Mouse (Mus musculus): Measurements from ENCODE around the gene Btbd9. TPM values are rescaled to one million over a fixed set of nuclear protein-coding genes. Genes with fewer than 3 reads are reported as not detected.

Btbd9 gene
- polyA plus RNA-seq, 1 experiment from 2014 or later, result 79.2 TPM

DNA sequence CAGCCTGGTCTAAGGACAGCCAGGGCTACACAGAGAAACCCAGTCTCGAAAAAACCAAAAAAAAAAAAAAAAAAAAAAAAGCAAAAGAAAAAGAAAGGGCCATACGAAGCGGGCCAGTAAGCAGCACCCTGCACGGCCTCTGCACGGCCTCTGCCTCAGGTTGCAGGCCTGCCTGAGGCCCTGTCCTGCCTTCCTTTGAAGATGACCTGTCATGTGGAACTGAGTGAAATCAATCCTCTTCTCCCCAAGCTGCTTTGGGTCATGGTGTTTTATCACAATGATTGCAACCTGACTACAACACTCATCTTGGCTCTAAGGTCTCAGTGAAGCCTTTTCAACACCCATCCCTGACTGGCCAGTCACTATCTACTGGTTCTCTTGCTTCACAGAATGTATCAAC is 323.3 kb downstream of the Btbd9 start:
- WGBS, result 48% methylated on average over 5 of the region's 5 CpGs
- no peak overlapping the region for H3K9ac ChIP-seq
- H3K27ac ChIP-seq, result no peak overlapping the region
- no peak for ATAC-seq (ENCODE audit: insufficient number of reproducible peaks, insufficient read depth, low FRiP score, low TSS enrichment, low read depth)
- no peak overlapping the region for H3K4me3 ChIP-seq
- H3K4me2 ChIP-seq, result no peak overlapping the region
- H3K9me3 ChIP-seq, result no peaks in the 10 kb centered on the region
- no peaks in the 10 kb centered on the region for H3K27me3 ChIP-seq
- no peaks in the 10 kb centered on the region for H3K36me3 ChIP-seq
- H3K4me1 ChIP-seq, result peaks cover 26% of the 10 kb centered on the region

DNA sequence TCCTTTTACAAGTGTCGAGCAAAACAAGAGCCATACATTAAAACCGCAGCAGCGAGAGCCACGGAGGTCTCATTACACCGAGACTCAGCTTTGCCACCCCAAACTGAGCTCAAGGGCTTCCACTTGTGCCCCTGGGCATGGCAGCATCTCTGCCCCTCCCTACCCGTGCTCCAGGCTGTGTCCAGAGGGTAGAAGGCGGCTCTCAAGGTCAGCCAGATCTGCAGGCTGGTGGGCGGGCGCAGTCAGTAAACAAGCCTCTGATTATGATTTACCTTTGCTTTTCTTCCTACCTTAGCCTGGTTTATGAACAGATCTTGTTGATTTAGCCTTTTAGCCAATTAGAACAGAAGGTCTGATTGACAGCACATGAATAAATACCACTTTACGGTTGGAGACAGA is 331.0 kb downstream of the Btbd9 start:
- H3K4me3 ChIP-seq, result no peak overlapping the region
- WGBS, result 51% methylated on average over 10 of the region's 10 CpGs
- H3K9ac ChIP-seq, result no peak overlapping the region
- no peaks in the 10 kb centered on the region for H3K36me3 ChIP-seq
- no peaks in the 10 kb centered on the region for H3K9me3 ChIP-seq
- H3K4me1 ChIP-seq, result peaks cover 42% of the 10 kb centered on the region
- no peak overlapping the region for H3K4me2 ChIP-seq
- no peaks in the 10 kb centered on the region for H3K27me3 ChIP-seq
- no peak for ATAC-seq (ENCODE audit: insufficient number of reproducible peaks, insufficient read depth, low FRiP score, low TSS enrichment, low read depth)
- no peak overlapping the region for H3K27ac ChIP-seq

DNA sequence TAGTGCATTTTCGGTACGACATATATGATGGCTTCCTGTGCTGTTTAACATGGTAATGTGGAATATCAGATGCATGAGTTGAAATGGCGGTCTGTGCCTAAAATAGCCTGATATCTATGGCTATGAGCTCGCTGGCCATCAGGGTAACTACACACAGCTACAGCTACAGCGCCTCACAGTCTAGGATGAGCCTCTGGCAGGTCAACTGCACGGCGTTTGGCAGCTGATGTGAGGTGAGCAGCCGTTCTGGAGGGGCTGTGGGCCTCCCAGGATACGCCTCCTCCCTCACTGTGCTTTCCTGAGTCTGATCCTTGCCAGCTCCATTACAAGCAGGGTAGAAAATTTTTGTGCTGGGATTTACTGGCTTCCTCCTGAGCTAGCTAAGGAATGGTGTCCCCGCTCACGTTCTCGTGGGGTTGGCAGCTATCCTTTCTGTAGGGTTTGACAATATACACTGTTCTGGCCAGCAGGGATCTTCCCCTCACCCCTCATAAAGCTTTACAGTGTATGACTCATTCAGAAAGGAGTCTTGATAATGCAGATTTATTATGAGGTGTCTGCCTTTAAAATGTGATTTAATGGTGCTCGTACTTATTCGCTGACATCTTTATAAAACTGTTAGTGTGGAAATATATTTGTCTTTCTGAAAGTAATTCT is 331.5 kb downstream of the Btbd9 start:
- H3K4me3 ChIP-seq, result no peak overlapping the region
- peaks cover 46% of the 10 kb centered on the region for H3K4me1 ChIP-seq
- WGBS, result 66% methylated on average over 14 of the region's 14 CpGs
- H3K4me2 ChIP-seq, result no peak overlapping the region
- H3K36me3 ChIP-seq, result no peaks in the 10 kb centered on the region
- no peak for ATAC-seq (ENCODE audit: insufficient number of reproducible peaks, insufficient read depth, low FRiP score, low TSS enrichment, low read depth)
- H3K27ac ChIP-seq, result no peak overlapping the region
- H3K9me3 ChIP-seq, result no peaks in the 10 kb centered on the region
- no peaks in the 10 kb centered on the region for H3K27me3 ChIP-seq
- H3K9ac ChIP-seq, result no peak overlapping the region

DNA sequence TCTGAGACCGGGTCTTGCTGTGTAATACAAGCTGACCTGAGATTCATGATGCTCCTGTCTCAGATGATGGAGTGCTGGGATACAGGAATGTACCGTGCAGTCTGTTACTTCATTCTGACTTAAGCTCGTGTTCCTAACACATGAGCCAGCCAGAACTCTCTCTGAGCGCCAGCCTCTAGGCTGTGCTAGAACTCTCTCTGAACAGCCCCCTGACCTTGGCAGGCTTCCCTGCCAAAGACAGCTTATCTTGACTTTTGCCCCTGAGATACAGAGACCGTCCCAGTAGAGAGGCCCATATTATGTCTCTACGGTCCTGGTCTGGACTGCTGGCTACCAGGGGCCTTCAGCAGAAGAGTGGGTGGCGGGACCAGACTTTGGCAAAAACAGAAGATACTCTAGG is 332.7 kb downstream of the Btbd9 start:
- H3K4me3 ChIP-seq, result no peak overlapping the region
- no peaks in the 10 kb centered on the region for H3K27me3 ChIP-seq
- 82% methylated on average over 7 of the region's 7 CpGs for WGBS
- no peak overlapping the region for H3K27ac ChIP-seq
- H3K9me3 ChIP-seq, result no peaks in the 10 kb centered on the region
- no peaks in the 10 kb centered on the region for H3K36me3 ChIP-seq
- H3K4me2 ChIP-seq, result no peak overlapping the region
- H3K4me1 ChIP-seq, result peaks cover 54% of the 10 kb centered on the region
- no peak for ATAC-seq (ENCODE audit: insufficient number of reproducible peaks, insufficient read depth, low FRiP score, low TSS enrichment, low read depth)
- no peak overlapping the region for H3K9ac ChIP-seq

DNA sequence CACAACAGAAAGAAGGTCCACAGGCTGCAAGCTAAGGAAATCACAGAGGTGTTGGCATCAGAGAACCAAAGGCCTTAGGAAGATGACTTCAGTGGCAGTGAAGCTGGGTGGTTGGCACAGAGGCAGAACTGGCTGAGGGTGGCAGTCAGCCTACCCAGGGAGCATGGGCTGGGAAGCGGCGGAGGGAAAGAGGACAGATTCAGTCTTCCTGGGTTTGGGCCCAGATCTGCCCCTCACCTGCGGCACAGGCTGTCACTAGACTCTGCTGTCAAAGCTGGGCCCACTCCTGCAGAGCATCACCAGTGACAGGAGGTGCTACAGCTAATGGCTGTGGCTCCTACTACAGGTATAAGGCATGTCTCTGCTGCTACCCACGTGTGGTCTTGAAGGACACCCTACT is 333.6 kb downstream of the Btbd9 start:
- no peak overlapping the region for H3K4me3 ChIP-seq
- no peak overlapping the region for H3K9ac ChIP-seq
- no peak overlapping the region for H3K4me2 ChIP-seq
- no peaks in the 10 kb centered on the region for H3K36me3 ChIP-seq
- 90% methylated on average over 4 of the region's 4 CpGs for whole genome bisulfite sequencing
- H3K27me3 ChIP-seq, result no peaks in the 10 kb centered on the region
- no peaks in the 10 kb centered on the region for H3K9me3 ChIP-seq
- no peak overlapping the region for H3K27ac ChIP-seq
- ATAC-seq (ENCODE audit: insufficient number of reproducible peaks, insufficient read depth, low FRiP score, low TSS enrichment, low read depth), result no peak
- H3K4me1 ChIP-seq, result peaks cover 54% of the 10 kb centered on the region

DNA sequence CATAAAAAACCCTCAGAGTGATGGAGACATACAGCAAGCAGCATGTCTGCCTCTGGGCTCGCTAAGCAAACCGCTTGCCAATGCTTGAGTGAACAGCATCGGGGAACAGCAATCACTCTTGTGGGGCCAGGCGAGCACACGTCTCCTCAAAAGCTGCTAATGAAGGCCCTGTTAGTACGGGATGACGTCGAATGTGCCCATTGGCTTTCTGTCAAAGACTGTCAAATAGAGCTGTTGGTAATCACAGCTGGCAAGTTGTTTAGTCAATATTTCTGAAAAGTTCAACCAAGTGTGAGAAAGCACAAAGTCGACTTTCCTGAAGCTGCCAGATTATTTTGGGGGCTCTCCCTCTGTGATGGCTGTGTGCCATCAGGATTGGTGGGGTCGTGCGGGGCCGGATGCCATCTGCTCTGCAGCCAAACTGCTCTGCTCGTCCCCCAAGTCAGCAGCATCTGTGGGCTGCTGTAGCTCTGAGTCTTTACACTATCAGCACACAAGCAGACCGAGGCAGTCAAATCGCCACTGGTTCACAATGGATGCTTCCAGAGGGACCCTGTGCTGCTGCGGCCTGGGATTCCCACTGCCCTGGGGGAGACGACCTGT is 334.5 kb downstream of the Btbd9 start:
- H3K4me2 ChIP-seq, result no peak overlapping the region
- ATAC-seq (ENCODE audit: insufficient number of reproducible peaks, insufficient read depth, low FRiP score, low TSS enrichment, low read depth), result no peak
- 69% methylated on average over 17 of the region's 17 CpGs for WGBS
- no peak overlapping the region for H3K4me3 ChIP-seq
- H3K36me3 ChIP-seq, result no peaks in the 10 kb centered on the region
- H3K27me3 ChIP-seq, result no peaks in the 10 kb centered on the region
- no peak overlapping the region for H3K9ac ChIP-seq
- peaks cover 60% of the 10 kb centered on the region for H3K4me1 ChIP-seq
- H3K9me3 ChIP-seq, result no peaks in the 10 kb centered on the region
- H3K27ac ChIP-seq, result no peak overlapping the region

GRCm38 (mm10) chr17:30241061-30241460 is 335.2 kb downstream of the Btbd9 start:
- Histone ChIP-seq H3K9ac (no peak overlapping the region), H3K9me3 (no peaks in the 10 kb centered on the region), H3K4me3 (no peak overlapping the region), H3K27me3 (no peaks in the 10 kb centered on the region), H3K27ac (no peak overlapping the region), H3K36me3 (no peaks in the 10 kb centered on the region), H3K4me2 (no peak overlapping the region), H3K4me1 (peaks cover 66% of the 10 kb centered on the region)
- WGBS, result 50% methylated on average over 6 of the region's 6 CpGs
- no peak for ATAC-seq (ENCODE audit: insufficient number of reproducible peaks, insufficient read depth, low FRiP score, low TSS enrichment, low read depth)

DNA sequence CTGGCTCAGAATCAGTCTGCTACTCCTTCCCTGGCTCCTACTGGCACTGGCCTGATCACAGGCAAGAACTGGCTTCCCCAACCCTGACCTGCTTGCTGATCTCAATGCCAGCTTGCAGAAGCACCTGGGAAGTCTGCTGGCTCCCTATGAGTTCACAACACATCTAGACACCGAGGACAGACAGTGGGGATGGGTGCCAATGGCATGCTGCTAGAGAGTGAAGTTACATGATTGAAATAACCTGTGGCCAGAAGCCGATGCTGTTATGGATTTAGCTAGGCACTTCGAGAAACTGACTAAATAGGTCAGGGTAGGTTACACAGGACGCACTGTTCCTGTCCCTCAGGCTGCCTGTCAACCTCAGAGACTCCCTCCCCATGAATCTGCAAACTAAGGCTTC is 335.6 kb downstream of the Btbd9 start:
- H3K4me1 ChIP-seq, result peaks cover 62% of the 10 kb centered on the region
- no peaks in the 10 kb centered on the region for H3K9me3 ChIP-seq
- no peak for ATAC-seq (ENCODE audit: insufficient number of reproducible peaks, insufficient read depth, low FRiP score, low TSS enrichment, low read depth)
- H3K27ac ChIP-seq, result no peak overlapping the region
- 68% methylated on average over 4 of the region's 4 CpGs for WGBS
- no peaks in the 10 kb centered on the region for H3K36me3 ChIP-seq
- no peak overlapping the region for H3K4me2 ChIP-seq
- no peaks in the 10 kb centered on the region for H3K27me3 ChIP-seq
- no peak overlapping the region for H3K4me3 ChIP-seq
- H3K9ac ChIP-seq, result no peak overlapping the region

GRCm38 (mm10) chr17:30239458-30239857 is 336.8 kb downstream of the Btbd9 start:
- peaks cover 51% of the 10 kb centered on the region for H3K4me1 ChIP-seq
- no peaks in the 10 kb centered on the region for H3K9me3 ChIP-seq
- no peak overlapping the region for H3K9ac ChIP-seq
- WGBS, result 64% methylated on average over 5 of the region's 5 CpGs
- no peak for ATAC-seq (ENCODE audit: insufficient number of reproducible peaks, insufficient read depth, low FRiP score, low TSS enrichment, low read depth)
- H3K27ac ChIP-seq, result no peak overlapping the region
- no peak overlapping the region for H3K4me3 ChIP-seq
- H3K4me2 ChIP-seq, result no peak overlapping the region
- no peaks in the 10 kb centered on the region for H3K27me3 ChIP-seq
- H3K36me3 ChIP-seq, result no peaks in the 10 kb centered on the region

- Histone ChIP-seq H3K9ac (no peak overlapping the region), H3K27ac (no peak overlapping the region), H3K9me3 (no peaks in the 10 kb centered on the region), H3K36me3 (no peaks in the 10 kb centered on the region), H3K4me2 (no peak overlapping the region), H3K27me3 (no peaks in the 10 kb centered on the region), H3K4me3 (no peak overlapping the region), H3K4me1 (peaks cover 45% of the 10 kb centered on the region)
- 89% methylated on average over 7 of the region's 7 CpGs for WGBS
- no peak for ATAC-seq (ENCODE audit: insufficient number of reproducible peaks, insufficient read depth, low FRiP score, low TSS enrichment, low read depth)
Measured at GRCm38 (mm10) chr17:30237600-30237999, 338.7 kb downstream of the Btbd9 start.

DNA sequence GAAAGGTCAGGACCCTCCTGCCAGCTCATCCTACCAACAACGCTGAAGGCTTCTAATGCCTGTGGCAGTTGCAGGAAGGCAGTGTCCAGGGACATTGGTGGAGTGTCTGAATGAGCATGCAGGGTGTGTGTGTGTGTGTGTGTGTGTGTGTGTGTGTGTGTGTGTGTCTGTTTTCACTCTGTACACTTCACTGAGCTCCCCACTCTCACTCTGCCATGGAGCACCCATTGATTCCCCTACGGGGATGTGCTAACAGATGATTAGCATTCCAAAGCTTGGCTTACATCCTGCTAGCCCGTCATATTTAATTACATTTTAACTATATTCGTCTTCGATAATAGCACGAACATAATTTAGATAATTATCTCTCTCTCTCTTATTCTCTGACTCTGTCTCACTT is 339.7 kb downstream of the Btbd9 start:
- ATAC-seq (ENCODE audit: insufficient number of reproducible peaks, insufficient read depth, low FRiP score, low TSS enrichment, low read depth), result 0 out of 2 replicates have a peak, but pooled peaks have one; percentile 15
- Histone ChIP-seq H3K36me3 (no peaks in the 10 kb centered on the region), H3K9ac (no peak overlapping the region), H3K4me3 (no peak overlapping the region), H3K27me3 (no peaks in the 10 kb centered on the region), H3K27ac (no peak overlapping the region), H3K4me2 (no peak overlapping the region), H3K4me1 (peaks cover 36% of the 10 kb centered on the region), H3K9me3 (no peaks in the 10 kb centered on the region)
- WGBS, result 33% methylated on average over 6 of the region's 6 CpGs

- no peaks in the 10 kb centered on the region for H3K36me3 ChIP-seq
- no peaks in the 10 kb centered on the region for H3K27me3 ChIP-seq
- H3K4me1 ChIP-seq, result peaks cover 33% of the 10 kb centered on the region
- no peak overlapping the region for H3K9ac ChIP-seq
- no peak overlapping the region for H3K4me2 ChIP-seq
- H3K27ac ChIP-seq, result no peak overlapping the region
- WGBS, result 67% methylated on average over 4 of the region's 4 CpGs
- H3K9me3 ChIP-seq, result no peaks in the 10 kb centered on the region
- no peak overlapping the region for H3K4me3 ChIP-seq
- no peak for ATAC-seq (ENCODE audit: insufficient number of reproducible peaks, insufficient read depth, low FRiP score, low TSS enrichment, low read depth)
Measured at GRCm38 (mm10) chr17:30235380-30235779, 340.9 kb downstream of the Btbd9 start.

Measured in embryonic facial prominence, embryonic 13.5 days (tissue).